ENCODE assay signal across 12 mouse cellular contexts in the genomic region with DNA sequence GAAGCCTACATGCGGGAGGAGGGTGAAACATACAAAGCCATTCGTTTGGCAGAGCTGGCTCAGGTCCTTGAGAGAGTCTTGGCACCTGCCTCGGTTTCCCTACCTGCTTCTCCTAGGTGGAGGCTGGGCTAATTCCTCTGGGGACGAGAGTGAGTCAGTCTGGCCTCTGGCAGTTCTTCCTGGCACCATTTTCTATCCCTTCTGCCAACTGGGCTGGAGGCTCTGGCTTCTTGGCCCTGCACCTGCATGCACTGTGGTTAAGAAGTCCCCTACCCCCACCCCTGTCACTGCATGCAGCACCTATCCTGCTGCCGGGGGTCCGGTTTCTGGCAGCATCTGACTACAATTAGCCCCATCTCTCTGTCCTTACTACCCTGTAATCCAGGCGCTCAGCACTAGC. TPM values are rescaled to one million over a fixed set of nuclear protein-coding genes. Genes with fewer than 3 reads are reported as not detected.
DNase-seq lines count a peak whose midpoint lies in the region; ATAC-seq and TF ChIP-seq lines count a peak whose summit lies in the region.
"Had no signal": no experiment of that assay in that cellular context is flagged by ENCODE, and none has a peak within 500 bp of the region (broad histone marks: within the 10 kb centered on the region; RNA-seq: fewer than 3 reads in every experiment).

No protein-coding gene starts in this region.

- H3K4me3 ChIP-seq in neural tube, embryonic 11.5 days (ENCODE audit: low read depth, low read length): no peak overlapping the region
- no peak overlapping the region for H3K4me3 ChIP-seq in heart, postnatal 0 days (ENCODE audit: low read depth, low read length)
- H3K4me3 ChIP-seq in olfactory bulb, adult 2 months (ENCODE audit: insufficient read depth, low read depth, low read length): no peak overlapping the region
- no peak overlapping the region for H3K4me3 ChIP-seq in lung, adult 2 months (replicated peaks; ENCODE audit: extremely low read depth, low read depth, low read length)
- H3K4me3 ChIP-seq: limb, embryonic 13.5 days; megakaryocyte, embryonic 14.5 days had no signal

- no peak for TF ChIP-seq CTCF in heart, postnatal 0 days (IDR thresholded peaks at IDR 0.05; ENCODE audit: low read depth)
- no peak for TF ChIP-seq CTCF in olfactory bulb, adult 2 months (IDR thresholded peaks at IDR 0.05; ENCODE audit: insufficient read depth, low read depth, low read length)
- no peak for TF ChIP-seq CTCF in lung, adult 2 months (IDR thresholded peaks at IDR 0.05; ENCODE audit: insufficient read depth, low read length)

- TF ChIP-seq POLR2A in olfactory bulb, adult 2 months (IDR thresholded peaks at IDR 0.05; ENCODE audit: insufficient read depth, low read depth, low read length): no peak
- no peak for TF ChIP-seq POLR2A in lung, adult 2 months (IDR thresholded peaks at IDR 0.05; ENCODE audit: borderline replicate concordance, extremely low read depth, low read depth, low read length)

- peak overlapping the region; percentile 44; the same call in 1 of the 2 replicates for H3K27ac ChIP-seq in neural tube, embryonic 11.5 days (ENCODE audit: low read depth, low read length)
- H3K27ac ChIP-seq in heart, postnatal 0 days (ENCODE audit: low read depth): no peak overlapping the region; the same call in 1 of the 2 replicates
- peak overlapping the region; percentile 62 for H3K27ac ChIP-seq in olfactory bulb, adult 2 months (ENCODE audit: insufficient read depth, low read depth, low read length)
- H3K27ac ChIP-seq: limb, embryonic 13.5 days had no signal

- 0 out of 2 replicates have a peak, but pooled peaks cover 2% of the 10 kb centered on the region for H3K27me3 ChIP-seq in neural tube, embryonic 11.5 days (ENCODE audit: control insufficient read depth, insufficient read depth, low read length)
- H3K27me3 ChIP-seq in heart, postnatal 0 days (ENCODE audit: control insufficient read depth, insufficient read depth, low read length): peaks cover 17% of the 10 kb centered on the region; the same call in 1 of the 2 replicates

- no peaks in the 10 kb centered on the region for H3K9me3 ChIP-seq in neural tube, embryonic 11.5 days (ENCODE audit: control insufficient read depth, low read length)
- H3K9me3 ChIP-seq in heart, postnatal 0 days (replicated peaks; ENCODE audit: control insufficient read depth, low read length): no peaks in the 10 kb centered on the region
- H3K9me3 ChIP-seq: limb, embryonic 13.5 days; megakaryocyte, embryonic 14.5 days had no signal

- WGBS in neural tube, embryonic 11.5 days: 86% methylated on average over 7 of the region's 7 CpGs
- WGBS in heart, postnatal 0 days: 66% methylated on average over 7 of the region's 7 CpGs
- 44% methylated on average over 7 of the region's 7 CpGs for WGBS in olfactory bulb, adult 2 months
- 72% methylated on average over 7 of the region's 7 CpGs for WGBS in lung, adult 2 months

- H3K9ac ChIP-seq in neural tube, embryonic 11.5 days (ENCODE audit: low read length): no peak overlapping the region
- H3K9ac ChIP-seq in heart, postnatal 0 days (replicated peaks; ENCODE audit: low read depth, low read length): no peak overlapping the region
- H3K9ac ChIP-seq: limb, embryonic 13.5 days had no signal

- H3K4me2 ChIP-seq in neural tube, embryonic 11.5 days (ENCODE audit: low read depth): no peak overlapping the region
- peak overlapping the region; percentile 22 for H3K4me2 ChIP-seq in heart, postnatal 0 days (ENCODE audit: low read depth, low read length)
- H3K4me2 ChIP-seq: limb, embryonic 13.5 days had no signal

- no peaks in the 10 kb centered on the region for H3K36me3 ChIP-seq in neural tube, embryonic 11.5 days (ENCODE audit: control insufficient read depth, insufficient read depth, low read length)
- no peaks in the 10 kb centered on the region for H3K36me3 ChIP-seq in heart, postnatal 0 days (replicated peaks; ENCODE audit: control insufficient read depth, insufficient read depth, low read length)
- H3K36me3 ChIP-seq: limb, embryonic 13.5 days had no signal

- peak; percentile 63 for DNase-seq in cerebellum, adult 11-12 months
- no peak for DNase-seq in neural tube, embryonic 11.5 days (ENCODE audit: low spot score)
- DNase-seq in neural tube, embryonic 10.5 days (ENCODE audit: extremely low spot score, low spot score): no peak
- no peak for DNase-seq in heart, postnatal 0 days (ENCODE audit: low spot score)
- DNase-seq in lung, adult 2 months: no peak
- DNase-seq: kidney, adult 18-20 months had no signal

- H3K4me1 ChIP-seq in neural tube, embryonic 11.5 days (ENCODE audit: control insufficient read depth, insufficient read depth, low read length): peaks cover 60% of the 10 kb centered on the region
- peaks cover 43% of the 10 kb centered on the region for H3K4me1 ChIP-seq in heart, postnatal 0 days (ENCODE audit: control insufficient read depth, insufficient read depth)
- H3K4me1 ChIP-seq in olfactory bulb, adult 2 months (ENCODE audit: control insufficient read depth, insufficient read depth, low read length): peaks cover 91% of the 10 kb centered on the region
- H3K4me1 ChIP-seq in lung, adult 2 months (ENCODE audit: control insufficient read depth, insufficient read depth, low read length): 0 out of 2 replicates have a peak, but pooled peaks cover 2% of the 10 kb centered on the region

- no peak for ATAC-seq in cerebellum, adult (ENCODE audit: insufficient number of reproducible peaks, low FRiP score, low TSS enrichment)
- no peak for ATAC-seq in neural tube, embryonic 11.5 days (ENCODE audit: insufficient read depth, low FRiP score, low TSS enrichment)
- no peak for ATAC-seq in heart, postnatal 0 days (ENCODE audit: insufficient read depth, low read depth)
- no peak for ATAC-seq in granulocyte monocyte progenitor cell, adult 5-6 weeks (replicated peaks; ENCODE audit: poor library complexity, severe bottlenecking)
- ATAC-seq: activated CD4-positive, CD25-positive, alpha-beta regulatory T cell, adult 4 months had no signal

- no peak for TF ChIP-seq EP300 in heart, postnatal 0 days (IDR thresholded peaks at IDR 0.05; ENCODE audit: low read depth)

RNA-seq across cellular contexts. Expression of gene Fam222a, which starts 7.7 kb away (rescaled TPM):
- polyA plus RNA-seq in neural tube, embryonic 11.5 days (2014; fragmentation: Nextera tagmentation; extraction: Ambion mirVana): 5.0 and 7.5 TPM in 2 replicates
- 0.97 and 5.0 TPM in 2 replicates for total RNA-seq in heart, postnatal 0 days (2014; rRNA removed; ENCODE audit: low replicate concordance)
- polyA plus RNA-seq in heart, postnatal 0 days (2015; fragmentation: Nextera tagmentation; extraction: Ambion mirVana): 0.97 and 1.3 TPM in 2 replicates
- not detected in 2 replicates for polyA plus RNA-seq in olfactory bulb, adult 2 months (2012; ENCODE audit: insufficient read depth, insufficient read length, low replicate concordance, missing spikeins)
- total RNA-seq in granulocyte monocyte progenitor cell, adult 5-6 weeks (2014; fragmentation: Nextera tagmentation): 0.34 and 2.0 TPM in 2 replicates
- total RNA-seq in granulocyte monocyte progenitor cell, adult 5-6 weeks (2017): not detected in 2 replicates
- 7.6 and 8.0 TPM in 2 replicates for polyA plus RNA-seq in lung, adult 2 months (2012; rRNA removed)
- polyA plus RNA-seq: activated CD4-positive, CD25-positive, alpha-beta regulatory T cell, adult 4 months had no signal
